Mouse (Mus musculus): ENCODE results near the gene Adcy1.

Adcy1 gene

DNA sequence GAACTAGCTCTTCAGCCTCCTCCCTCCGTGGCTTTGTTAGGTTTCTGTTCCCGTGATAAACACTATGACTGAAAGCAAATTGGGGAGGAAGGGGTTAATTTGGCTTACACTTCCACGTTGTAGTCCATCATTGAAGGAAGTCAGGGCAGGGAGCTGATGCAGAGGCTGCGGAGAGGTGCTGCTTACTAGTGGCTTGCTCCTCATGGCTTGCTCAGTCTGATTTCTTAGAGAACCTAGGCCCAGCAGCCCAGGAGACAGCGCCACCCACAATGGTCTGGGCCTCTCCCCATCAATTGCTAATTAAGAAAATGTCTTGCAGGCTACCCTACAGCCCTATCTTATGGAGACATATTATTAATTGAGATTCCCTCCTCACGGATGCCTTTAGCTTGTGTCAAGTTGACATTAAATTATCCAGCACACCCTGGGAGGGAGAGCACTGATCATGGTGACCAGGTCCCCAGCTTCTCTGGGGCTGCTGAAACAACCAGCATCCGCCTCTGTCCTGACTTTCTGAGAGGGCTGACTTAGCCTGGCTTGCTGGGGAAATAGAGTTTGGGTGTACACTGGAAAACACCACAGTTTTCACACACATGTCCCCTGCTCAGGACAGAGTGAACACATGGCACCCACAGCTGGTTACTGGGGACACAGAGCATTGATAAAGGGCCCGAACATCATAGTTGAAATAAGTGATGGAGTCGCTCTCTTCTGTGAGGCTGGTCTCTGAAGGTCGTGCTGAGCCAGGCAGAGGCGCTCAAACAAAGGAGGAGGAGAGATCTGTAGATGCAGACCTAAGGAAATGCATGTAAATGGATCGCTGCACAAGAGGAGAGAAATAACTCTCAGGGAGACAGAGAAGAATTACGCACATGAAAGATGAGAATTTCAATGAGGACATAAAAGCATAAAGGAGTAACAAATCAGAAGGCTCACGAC is 39.2 kb downstream of the Adcy1 start:
- peaks cover 50% of the 10 kb centered on the region for H3K36me3 ChIP-seq (ENCODE audit: insufficient read depth, low read length)
- TF ChIP-seq POU5F1 (IDR thresholded peaks at IDR 0.05; ENCODE audit: borderline replicate concordance, low read length) (no peak), CTCF (conservative IDR thresholded peaks at IDR 0.05; ENCODE audit: low read length) (no peak), NANOG (IDR thresholded peaks at IDR 0.05; ENCODE audit: borderline replicate concordance, low read length) (no peak)
- no peaks in the 10 kb centered on the region for H3K4me1 ChIP-seq (replicated peaks; ENCODE audit: low read depth, low read length)

GRCm38 (mm10) chr11:7105337-7105736 is 42.0 kb downstream of the Adcy1 start:
- Histone ChIP-seq H3K27me3 (ENCODE audit: insufficient read depth, low read length) (no peaks in the 10 kb centered on the region), H3K9me3 (ENCODE audit: low read length) (peaks cover 73% of the 10 kb centered on the region), H3K4me3 (replicated peaks; ENCODE audit: low read length) (no peak overlapping the region), H3K36me3 (ENCODE audit: insufficient read depth, low read length) (peaks cover 28% of the 10 kb centered on the region), H3K4me1 (replicated peaks; ENCODE audit: low read depth, low read length) (no peaks in the 10 kb centered on the region)
- TF ChIP-seq NANOG (IDR thresholded peaks at IDR 0.05; ENCODE audit: borderline replicate concordance, low read length): no peak
- TF ChIP-seq POU5F1 (IDR thresholded peaks at IDR 0.05; ENCODE audit: borderline replicate concordance, low read length): no peak
- TF ChIP-seq CTCF (conservative IDR thresholded peaks at IDR 0.05; ENCODE audit: low read length): no peak

More for the DNA sequence above, 39.2 kb downstream of the Adcy1 start:
- Histone ChIP-seq H3K4me3 (replicated peaks; ENCODE audit: low read length) (no peak overlapping the region), H3K27me3 (ENCODE audit: insufficient read depth, low read length) (no peaks in the 10 kb centered on the region), H3K9me3 (ENCODE audit: low read length) (peaks cover 99% of the 10 kb centered on the region)

DNA sequence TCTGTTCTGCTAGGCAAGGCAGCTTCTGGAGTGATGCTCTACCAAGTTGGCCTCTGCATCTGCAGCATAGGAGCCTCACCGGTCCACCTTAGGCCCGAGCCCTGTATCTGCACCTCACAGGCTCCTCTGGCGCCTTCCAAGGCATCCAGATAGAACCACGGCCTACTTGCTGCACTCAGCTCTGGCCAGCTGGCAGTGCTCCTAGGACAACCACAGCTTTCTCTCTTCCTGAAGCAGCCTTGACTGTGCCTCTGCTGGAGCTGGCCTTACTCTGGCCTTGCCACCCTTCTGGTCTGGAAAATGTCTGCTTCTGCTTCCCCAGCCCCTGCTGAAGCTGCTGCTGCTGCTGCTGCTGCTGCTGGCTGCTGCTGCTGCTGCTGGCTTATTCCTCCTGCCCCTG is 45.8 kb downstream of the Adcy1 start:
- TF ChIP-seq NANOG (IDR thresholded peaks at IDR 0.05; ENCODE audit: borderline replicate concordance, low read length) (no peak), CTCF (conservative IDR thresholded peaks at IDR 0.05; ENCODE audit: low read length) (no peak), POU5F1 (IDR thresholded peaks at IDR 0.05; ENCODE audit: borderline replicate concordance, low read length) (no peak)
- H3K4me1 ChIP-seq (replicated peaks; ENCODE audit: low read depth, low read length): no peaks in the 10 kb centered on the region
- H3K9me3 ChIP-seq (ENCODE audit: low read length): peaks cover 37% of the 10 kb centered on the region
- no peaks in the 10 kb centered on the region for H3K27me3 ChIP-seq (ENCODE audit: insufficient read depth, low read length)
- no peak overlapping the region for H3K4me3 ChIP-seq (replicated peaks; ENCODE audit: low read length)
- peaks cover 4% of the 10 kb centered on the region; the same call in 1 of the 2 replicates for H3K36me3 ChIP-seq (ENCODE audit: insufficient read depth, low read length)

DNA sequence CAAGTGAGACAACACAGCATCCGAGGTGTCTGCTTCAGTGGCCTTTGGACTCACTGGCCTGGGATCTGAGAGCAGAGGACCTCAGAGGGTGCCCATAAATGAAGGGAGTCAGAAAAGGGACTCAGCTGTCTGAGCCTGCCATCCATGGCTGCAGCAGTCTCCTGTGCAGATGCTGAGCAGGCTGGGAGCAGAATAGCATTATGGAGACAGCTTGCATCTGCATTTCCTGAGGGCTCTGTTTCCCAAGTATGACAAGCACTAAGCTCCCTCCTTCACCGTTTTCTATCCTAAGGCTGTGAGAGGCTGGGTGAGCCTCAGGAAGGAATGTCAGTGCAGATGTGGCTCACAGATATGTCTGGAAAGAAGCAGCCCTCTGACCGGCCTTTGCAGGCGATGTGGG is 49.8 kb downstream of the Adcy1 start:
- Histone ChIP-seq H3K9me3 (ENCODE audit: low read length) (no peaks in the 10 kb centered on the region), H3K27me3 (ENCODE audit: insufficient read depth, low read length) (no peaks in the 10 kb centered on the region), H3K4me1 (replicated peaks; ENCODE audit: low read depth, low read length) (no peaks in the 10 kb centered on the region), H3K4me3 (replicated peaks; ENCODE audit: low read length) (no peak overlapping the region), H3K36me3 (ENCODE audit: insufficient read depth, low read length) (no peaks in the 10 kb centered on the region; the same call in 1 of the 2 replicates)
- TF ChIP-seq NANOG (IDR thresholded peaks at IDR 0.05; ENCODE audit: borderline replicate concordance, low read length) (no peak), CTCF (conservative IDR thresholded peaks at IDR 0.05; ENCODE audit: low read length) (no peak), POU5F1 (IDR thresholded peaks at IDR 0.05; ENCODE audit: borderline replicate concordance, low read length) (no peak)

- Histone ChIP-seq H3K27me3 (ENCODE audit: insufficient read depth, low read length) (no peaks in the 10 kb centered on the region), H3K36me3 (ENCODE audit: insufficient read depth, low read length) (no peaks in the 10 kb centered on the region; the same call in 1 of the 2 replicates), H3K4me3 (replicated peaks; ENCODE audit: low read length) (no peak overlapping the region), H3K9me3 (ENCODE audit: low read length) (no peaks in the 10 kb centered on the region), H3K4me1 (replicated peaks; ENCODE audit: low read depth, low read length) (no peaks in the 10 kb centered on the region)
- TF ChIP-seq POU5F1 (IDR thresholded peaks at IDR 0.05; ENCODE audit: borderline replicate concordance, low read length) (no peak), CTCF (conservative IDR thresholded peaks at IDR 0.05; ENCODE audit: low read length) (no peak), NANOG (IDR thresholded peaks at IDR 0.05; ENCODE audit: borderline replicate concordance, low read length) (no peak)
These were observed 50.4 kb downstream of the Adcy1 start for GRCm38 (mm10) chr11:7113687-7114086.

DNA sequence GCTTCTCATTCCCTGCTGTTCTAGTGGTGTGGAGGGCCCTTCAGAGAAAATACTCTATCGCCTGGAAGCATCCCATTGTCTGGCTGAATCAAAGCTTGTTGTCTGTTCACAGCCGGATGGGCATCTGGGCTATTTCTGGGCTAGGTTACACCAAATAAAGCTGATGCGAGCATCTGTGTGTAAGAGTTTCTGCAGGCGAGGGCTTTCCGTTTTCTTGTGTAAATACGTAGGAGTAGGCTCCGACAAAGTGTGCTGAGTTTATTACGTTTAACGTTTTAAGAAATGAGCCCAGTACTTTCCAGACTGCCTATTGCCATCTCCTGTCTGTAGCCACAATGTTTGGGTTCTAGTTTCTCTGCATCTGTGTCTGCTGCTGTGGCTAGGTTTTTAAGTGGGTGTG is 51.0 kb downstream of the Adcy1 start:
- no peaks in the 10 kb centered on the region; the same call in 1 of the 2 replicates for H3K36me3 ChIP-seq (ENCODE audit: insufficient read depth, low read length)
- H3K27me3 ChIP-seq (ENCODE audit: insufficient read depth, low read length): no peaks in the 10 kb centered on the region
- H3K9me3 ChIP-seq (ENCODE audit: low read length): no peaks in the 10 kb centered on the region
- TF ChIP-seq NANOG (IDR thresholded peaks at IDR 0.05; ENCODE audit: borderline replicate concordance, low read length) (no peak), POU5F1 (IDR thresholded peaks at IDR 0.05; ENCODE audit: borderline replicate concordance, low read length) (no peak), CTCF (conservative IDR thresholded peaks at IDR 0.05; ENCODE audit: low read length) (no peak)
- no peaks in the 10 kb centered on the region for H3K4me1 ChIP-seq (replicated peaks; ENCODE audit: low read depth, low read length)
- no peak overlapping the region for H3K4me3 ChIP-seq (replicated peaks; ENCODE audit: low read length)

- Histone ChIP-seq H3K9me3 (ENCODE audit: low read length) (no peaks in the 10 kb centered on the region), H3K4me1 (replicated peaks; ENCODE audit: low read depth, low read length) (no peaks in the 10 kb centered on the region), H3K27me3 (ENCODE audit: insufficient read depth, low read length) (no peaks in the 10 kb centered on the region), H3K36me3 (ENCODE audit: insufficient read depth, low read length) (no peaks in the 10 kb centered on the region), H3K4me3 (replicated peaks; ENCODE audit: low read length) (no peak overlapping the region)
- TF ChIP-seq CTCF (conservative IDR thresholded peaks at IDR 0.05; ENCODE audit: low read length) (no peak), POU5F1 (IDR thresholded peaks at IDR 0.05; ENCODE audit: borderline replicate concordance, low read length) (no peak), NANOG (IDR thresholded peaks at IDR 0.05; ENCODE audit: borderline replicate concordance, low read length) (no peak)
These were observed 53.4 kb downstream of the Adcy1 start for GRCm38 (mm10) chr11:7116647-7117046.

GRCm38 (mm10) chr11:7129319-7130051 is 66.2 kb downstream of the Adcy1 start:
- Histone ChIP-seq H3K9me3 (ENCODE audit: low read length) (no peaks in the 10 kb centered on the region), H3K4me1 (replicated peaks; ENCODE audit: low read depth, low read length) (0 out of 2 replicates have a peak, but pooled peaks cover 2% of the 10 kb centered on the region), H3K27me3 (ENCODE audit: insufficient read depth, low read length) (no peaks in the 10 kb centered on the region), H3K36me3 (ENCODE audit: insufficient read depth, low read length) (peaks cover 4% of the 10 kb centered on the region; the same call in 1 of the 2 replicates), H3K4me3 (replicated peaks; ENCODE audit: low read length) (no peak overlapping the region)
- TF ChIP-seq NANOG (IDR thresholded peaks at IDR 0.05; ENCODE audit: borderline replicate concordance, low read length) (no peak), CTCF (conservative IDR thresholded peaks at IDR 0.05; ENCODE audit: low read length) (no peak), POU5F1 (IDR thresholded peaks at IDR 0.05; ENCODE audit: borderline replicate concordance, low read length) (no peak)

Measured in E14TG2a.4 (cell line).